Mouse (Mus musculus): ENCODE measurements around the gene Tbc1d23. TPM values are rescaled to one million over a fixed set of nuclear protein-coding genes. Genes with fewer than 3 reads are reported as not detected.

Tbc1d23 gene
- polyA plus RNA-seq, 1 experiment = 8.2 TPM

- TF ChIP-seq CTCF (IDR thresholded peaks at IDR 0.05; ENCODE audit: extremely low read depth, insufficient read depth, insufficient read length, insufficient replicate concordance) (no peak), POLR2A (IDR thresholded peaks at IDR 0.05; ENCODE audit: low read depth, low read length) (no peak)
- Histone ChIP-seq H3K36me3 (ENCODE audit: control insufficient read depth, insufficient read depth, low read length) (peaks cover 31% of the 10 kb centered on the region), H3K27ac (ENCODE audit: insufficient read depth, low read length) (no peak overlapping the region), H3K4me1 (ENCODE audit: control insufficient read depth, insufficient read depth, insufficient read length) (no peaks in the 10 kb centered on the region), H3K4me3 (ENCODE audit: extremely low read depth, insufficient read depth, insufficient read length) (no peak overlapping the region), H3K27me3 (ENCODE audit: control insufficient read depth, insufficient read depth, low read length) (no peaks in the 10 kb centered on the region)
- DNase-seq (ENCODE audit: low read depth in 1 of 2, low spot score in 2 of 2) = no peak
- WGBS = 27% methylated on average over 2 of the region's 2 CpGs
Measured at GRCm38 (mm10) chr16:57189493-57189892, 41.8 kb downstream of the Tbc1d23 start.

- no peaks in the 10 kb centered on the region for H3K4me1 ChIP-seq (ENCODE audit: control insufficient read depth, insufficient read depth, insufficient read length)
- H3K27me3 ChIP-seq (ENCODE audit: control insufficient read depth, insufficient read depth, low read length) = no peaks in the 10 kb centered on the region
- peaks cover 28% of the 10 kb centered on the region for H3K36me3 ChIP-seq (ENCODE audit: control insufficient read depth, insufficient read depth, low read length)
- 95% methylated on average over 4 of the region's 4 CpGs for WGBS
- H3K4me3 ChIP-seq (ENCODE audit: extremely low read depth, insufficient read depth, insufficient read length) = no peak overlapping the region
- no peak overlapping the region for H3K27ac ChIP-seq (ENCODE audit: insufficient read depth, low read length)
- DNase-seq (ENCODE audit: low read depth in 1 of 2, low spot score in 2 of 2) = no peak
- TF ChIP-seq POLR2A (IDR thresholded peaks at IDR 0.05; ENCODE audit: low read depth, low read length) = no peak
- TF ChIP-seq CTCF (IDR thresholded peaks at IDR 0.05; ENCODE audit: extremely low read depth, insufficient read depth, insufficient read length, insufficient replicate concordance) = no peak
Measured at GRCm38 (mm10) chr16:57186618-57187017, 44.7 kb downstream of the Tbc1d23 start.

GRCm38 (mm10) chr16:57182037-57182436 is 49.3 kb downstream of the Tbc1d23 start:
- no peaks in the 10 kb centered on the region for H3K4me1 ChIP-seq (ENCODE audit: control insufficient read depth, insufficient read depth, insufficient read length)
- H3K4me3 ChIP-seq (ENCODE audit: extremely low read depth, insufficient read depth, insufficient read length) = no peak overlapping the region
- H3K36me3 ChIP-seq (ENCODE audit: control insufficient read depth, insufficient read depth, low read length) = peaks cover 21% of the 10 kb centered on the region
- no peaks in the 10 kb centered on the region for H3K27me3 ChIP-seq (ENCODE audit: control insufficient read depth, insufficient read depth, low read length)
- H3K27ac ChIP-seq (ENCODE audit: insufficient read depth, low read length) = no peak overlapping the region
- 94% methylated on average over 5 of the region's 5 CpGs for WGBS
- TF ChIP-seq CTCF (IDR thresholded peaks at IDR 0.05; ENCODE audit: extremely low read depth, insufficient read depth, insufficient read length, insufficient replicate concordance) (no peak), POLR2A (IDR thresholded peaks at IDR 0.05; ENCODE audit: low read depth, low read length) (no peak)
- no peak for DNase-seq (ENCODE audit: low read depth in 1 of 2, low spot score in 2 of 2)

GRCm38 (mm10) chr16:57181180-57181579 is 50.1 kb downstream of the Tbc1d23 start:
- no peak overlapping the region for H3K4me3 ChIP-seq (ENCODE audit: extremely low read depth, insufficient read depth, insufficient read length)
- H3K4me1 ChIP-seq (ENCODE audit: control insufficient read depth, insufficient read depth, insufficient read length) = no peaks in the 10 kb centered on the region
- H3K27ac ChIP-seq (ENCODE audit: insufficient read depth, low read length) = no peak overlapping the region
- peaks cover 19% of the 10 kb centered on the region for H3K36me3 ChIP-seq (ENCODE audit: control insufficient read depth, insufficient read depth, low read length)
- H3K27me3 ChIP-seq (ENCODE audit: control insufficient read depth, insufficient read depth, low read length) = no peaks in the 10 kb centered on the region
- WGBS = 89% methylated on average over 11 of the region's 11 CpGs
- DNase-seq (ENCODE audit: low read depth in 1 of 2, low spot score in 2 of 2) = peak in 1 of 2 experiments; percentile 12
- no peak for TF ChIP-seq POLR2A (IDR thresholded peaks at IDR 0.05; ENCODE audit: low read depth, low read length)
- no peak for TF ChIP-seq CTCF (IDR thresholded peaks at IDR 0.05; ENCODE audit: extremely low read depth, insufficient read depth, insufficient read length, insufficient replicate concordance)

GRCm38 (mm10) chr16:57177664-57178063 is 53.6 kb downstream of the Tbc1d23 start:
- H3K4me3 ChIP-seq (ENCODE audit: extremely low read depth, insufficient read depth, insufficient read length) = no peak overlapping the region
- H3K27me3 ChIP-seq (ENCODE audit: control insufficient read depth, insufficient read depth, low read length) = no peaks in the 10 kb centered on the region
- peaks cover 10% of the 10 kb centered on the region for H3K36me3 ChIP-seq (ENCODE audit: control insufficient read depth, insufficient read depth, low read length)
- TF ChIP-seq CTCF (IDR thresholded peaks at IDR 0.05; ENCODE audit: extremely low read depth, insufficient read depth, insufficient read length, insufficient replicate concordance) (no peak), POLR2A (IDR thresholded peaks at IDR 0.05; ENCODE audit: low read depth, low read length) (no peak)
- H3K27ac ChIP-seq (ENCODE audit: insufficient read depth, low read length) = no peak overlapping the region
- DNase-seq (ENCODE audit: low read depth in 1 of 2, low spot score in 2 of 2) = no peak
- WGBS = 86% methylated on average over 10 of the region's 10 CpGs
- H3K4me1 ChIP-seq (ENCODE audit: control insufficient read depth, insufficient read depth, insufficient read length) = no peaks in the 10 kb centered on the region

GRCm38 (mm10) chr16:57177254-57177653 is 54.0 kb downstream of the Tbc1d23 start:
- WGBS = 83% methylated on average over 2 of the region's 2 CpGs
- H3K27me3 ChIP-seq (ENCODE audit: control insufficient read depth, insufficient read depth, low read length) = no peaks in the 10 kb centered on the region
- TF ChIP-seq CTCF (IDR thresholded peaks at IDR 0.05; ENCODE audit: extremely low read depth, insufficient read depth, insufficient read length, insufficient replicate concordance) (peak; percentile 29; the same call in 1 of the 2 replicates), POLR2A (IDR thresholded peaks at IDR 0.05; ENCODE audit: low read depth, low read length) (no peak)
- H3K4me1 ChIP-seq (ENCODE audit: control insufficient read depth, insufficient read depth, insufficient read length) = no peaks in the 10 kb centered on the region
- DNase-seq (ENCODE audit: low read depth in 1 of 2, low spot score in 2 of 2) = peak; percentile 17 to 31
- no peak overlapping the region for H3K27ac ChIP-seq (ENCODE audit: insufficient read depth, low read length)
- peaks cover 11% of the 10 kb centered on the region for H3K36me3 ChIP-seq (ENCODE audit: control insufficient read depth, insufficient read depth, low read length)
- no peak overlapping the region for H3K4me3 ChIP-seq (ENCODE audit: extremely low read depth, insufficient read depth, insufficient read length)

GRCm38 (mm10) chr16:57176276-57176675 is 55.0 kb downstream of the Tbc1d23 start:
- H3K36me3 ChIP-seq (ENCODE audit: control insufficient read depth, insufficient read depth, low read length) = peaks cover 12% of the 10 kb centered on the region
- TF ChIP-seq CTCF (IDR thresholded peaks at IDR 0.05; ENCODE audit: extremely low read depth, insufficient read depth, insufficient read length, insufficient replicate concordance) (no peak), POLR2A (IDR thresholded peaks at IDR 0.05; ENCODE audit: low read depth, low read length) (no peak)
- no peak overlapping the region for H3K27ac ChIP-seq (ENCODE audit: insufficient read depth, low read length)
- H3K27me3 ChIP-seq (ENCODE audit: control insufficient read depth, insufficient read depth, low read length) = no peaks in the 10 kb centered on the region
- DNase-seq (ENCODE audit: low read depth in 1 of 2, low spot score in 2 of 2) = no peak
- no peaks in the 10 kb centered on the region for H3K4me1 ChIP-seq (ENCODE audit: control insufficient read depth, insufficient read depth, insufficient read length)
- no peak overlapping the region for H3K4me3 ChIP-seq (ENCODE audit: extremely low read depth, insufficient read depth, insufficient read length)
- WGBS = 72% methylated on average over 7 of the region's 7 CpGs

Data from spleen, adult 2 months (tissue).